Mouse (Mus musculus): ENCODE results near the gene Ralgapa2. TPM values are rescaled to one million over a fixed set of nuclear protein-coding genes. Genes with fewer than 3 reads are reported as not detected.

The Ralgapa2 gene
- total RNA-seq, 2 experiments from 2014 or later: 39.6 to 45.0 TPM

DNA sequence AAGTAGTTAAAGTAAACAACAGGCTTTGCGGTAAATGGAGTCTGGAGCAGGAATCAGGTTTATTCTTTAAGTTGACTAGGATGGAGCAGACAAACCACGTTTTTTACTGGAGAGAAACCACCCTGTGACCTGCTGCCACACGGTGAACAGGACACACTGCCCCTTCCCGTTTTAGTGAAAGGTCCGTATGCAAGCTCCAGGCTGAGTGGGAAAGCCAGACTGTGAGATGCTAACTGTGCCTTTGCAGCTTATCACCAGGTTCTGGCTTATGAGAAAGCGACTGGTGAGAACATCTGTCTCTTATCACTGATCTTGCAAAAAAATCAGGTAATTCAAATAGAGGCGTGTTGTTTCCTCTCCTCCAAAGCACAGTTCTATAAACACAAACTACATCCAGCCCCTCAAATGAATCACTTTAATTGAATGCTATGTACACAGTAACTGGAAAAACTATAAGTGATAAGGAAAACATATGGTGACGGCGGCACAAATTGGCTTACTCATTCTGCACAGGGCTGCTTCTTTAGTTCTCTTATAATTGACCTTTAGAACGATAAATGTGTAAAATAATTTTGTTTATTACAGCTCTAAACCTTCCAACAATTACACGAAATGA lies 146.7 kb downstream of the Ralgapa2 start:
- intact Hi-C loops (cut with DNase I): no loop called here
- no peak for DNase-seq

DNA sequence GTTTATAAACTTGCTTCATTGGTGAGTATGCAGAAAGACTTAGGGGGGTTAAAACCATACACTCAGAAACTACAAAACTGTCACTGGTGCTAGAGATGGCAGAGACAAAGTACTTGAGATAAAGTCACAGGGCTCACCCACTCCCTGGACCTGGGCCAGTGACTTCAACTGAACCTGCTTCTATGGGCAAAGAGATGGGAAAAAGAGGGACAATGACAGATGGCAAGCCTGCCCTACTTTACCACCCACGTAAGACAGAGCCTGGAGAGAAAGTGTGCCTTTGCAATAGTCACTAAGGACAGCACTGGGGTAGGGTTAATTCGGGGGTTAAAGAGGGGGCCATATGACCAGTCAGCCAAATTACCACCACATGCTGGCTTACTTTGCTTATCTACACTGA lies 148.7 kb downstream of the Ralgapa2 start:
- intact Hi-C loops (cut with DNase I): no loop called here
- DNase-seq: no peak

DNA sequence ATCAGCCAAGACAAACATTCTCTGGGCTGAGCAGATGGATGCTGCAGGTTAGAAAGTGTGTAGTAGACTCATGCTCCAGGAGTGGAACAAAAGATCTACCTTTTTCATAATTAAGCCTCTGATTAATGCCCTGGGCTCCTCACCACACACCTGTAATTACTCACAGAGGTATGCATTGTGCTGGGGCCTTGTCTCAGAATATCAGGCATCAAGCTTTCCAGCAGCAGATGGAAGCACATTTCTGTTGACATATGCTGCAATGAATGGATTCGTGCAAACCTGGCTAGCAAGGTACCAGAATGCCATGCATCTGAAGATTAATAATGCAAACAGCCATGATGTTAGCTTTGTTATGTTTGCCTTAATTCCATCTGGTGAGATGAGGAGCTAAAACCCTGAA lies 149.2 kb downstream of the Ralgapa2 start:
- no peak for DNase-seq
- intact Hi-C loops (cut with DNase I): no loop called here

DNA sequence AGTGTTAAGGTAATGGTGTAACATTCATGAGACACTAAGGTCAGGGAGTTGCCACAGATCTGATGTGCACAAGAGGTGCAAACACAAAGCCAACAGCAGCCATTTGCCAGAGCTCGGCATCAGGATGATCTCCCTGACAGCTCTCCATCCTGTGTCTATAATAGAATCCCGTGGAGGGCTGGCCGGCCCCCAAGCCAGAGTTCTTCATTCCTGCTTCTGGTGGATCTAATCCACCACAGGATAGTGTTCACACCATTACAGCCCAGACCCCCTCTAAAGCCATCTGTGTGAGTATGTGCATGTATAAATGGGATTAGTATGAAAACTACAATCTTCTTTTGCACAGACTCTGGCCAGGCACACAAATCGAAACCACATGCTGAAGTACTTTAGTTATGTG lies 150.2 kb downstream of the Ralgapa2 start:
- no peak for DNase-seq

DNA sequence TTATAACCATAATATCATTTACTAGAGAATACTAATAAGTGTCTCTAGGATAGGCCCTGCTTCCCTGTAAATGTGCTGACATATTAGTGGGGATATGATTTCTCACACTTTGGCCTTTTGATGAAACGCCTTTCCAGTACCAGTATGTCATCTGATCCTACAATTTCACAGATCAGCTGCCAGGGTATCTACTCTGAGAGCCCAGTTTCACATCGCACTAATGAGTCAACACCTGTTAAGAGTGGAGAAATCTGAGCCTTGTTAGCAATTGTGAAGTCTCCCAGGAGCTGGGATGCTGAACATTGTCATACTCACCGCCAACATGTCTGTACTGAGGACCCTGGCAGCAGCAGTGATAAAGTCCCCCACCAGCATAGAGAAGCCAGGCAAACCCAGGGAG lies 151.1 kb downstream of the Ralgapa2 start:
- intact Hi-C loops (cut with DNase I): no loop called here
- no peak for DNase-seq

More for the DNA sequence above, 150.2 kb downstream of the Ralgapa2 start:
- intact Hi-C loops (cut with DNase I): no loop called here

- intact Hi-C loops (cut with DNase I): no loop called here
- DNase-seq: no peak
Measured at GRCm38 (mm10) chr2:146359676-146360075, 152.5 kb downstream of the Ralgapa2 start.

GRCm38 (mm10) chr2:146356524-146356923 lies 155.6 kb downstream of the Ralgapa2 start:
- intact Hi-C loops (cut with DNase I): no loop called here
- no peak for DNase-seq

DNA sequence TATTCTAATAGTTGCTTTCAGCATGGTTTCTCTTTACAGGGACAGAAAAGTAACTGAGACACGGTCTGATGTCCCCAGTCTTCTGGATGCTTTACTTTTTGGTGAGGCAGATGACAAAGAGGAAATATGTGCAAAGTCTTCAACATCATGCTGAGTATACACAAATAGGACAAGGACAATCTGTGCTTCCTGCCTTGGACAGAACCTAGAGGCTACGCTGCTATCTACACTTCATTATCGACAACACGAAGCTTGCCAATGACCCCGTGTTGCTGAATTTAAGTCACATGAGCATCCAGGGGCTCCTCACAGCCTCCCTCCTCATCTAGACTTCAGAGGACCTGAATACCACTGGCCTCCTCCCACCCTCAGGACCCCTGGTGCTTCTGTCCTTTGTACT lies 161.9 kb downstream of the Ralgapa2 start:
- intact Hi-C loops (cut with DNase I): no loop called here
- DNase-seq: no peak

DNA sequence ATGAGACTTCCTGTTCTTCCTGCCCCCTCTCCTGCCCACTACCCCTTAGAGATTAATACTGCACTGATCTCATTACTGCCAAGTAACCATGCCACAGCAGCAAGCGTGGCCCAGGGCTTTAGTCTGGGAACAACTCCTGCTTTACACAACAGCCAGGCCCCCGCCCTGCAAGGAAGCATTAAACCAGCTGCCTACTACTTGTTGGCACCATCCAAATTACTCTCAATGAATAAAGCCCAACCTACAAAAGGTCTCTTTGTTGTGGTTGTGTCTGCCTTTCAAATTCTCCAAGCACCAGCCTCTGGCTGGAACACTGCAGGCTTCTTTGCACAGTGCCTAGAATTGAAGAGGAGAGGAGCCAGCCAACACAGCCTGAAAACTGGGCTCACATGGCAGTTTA lies 164.2 kb downstream of the Ralgapa2 start:
- no peak for DNase-seq
- intact Hi-C loops (cut with DNase I): no loop called here

DNA sequence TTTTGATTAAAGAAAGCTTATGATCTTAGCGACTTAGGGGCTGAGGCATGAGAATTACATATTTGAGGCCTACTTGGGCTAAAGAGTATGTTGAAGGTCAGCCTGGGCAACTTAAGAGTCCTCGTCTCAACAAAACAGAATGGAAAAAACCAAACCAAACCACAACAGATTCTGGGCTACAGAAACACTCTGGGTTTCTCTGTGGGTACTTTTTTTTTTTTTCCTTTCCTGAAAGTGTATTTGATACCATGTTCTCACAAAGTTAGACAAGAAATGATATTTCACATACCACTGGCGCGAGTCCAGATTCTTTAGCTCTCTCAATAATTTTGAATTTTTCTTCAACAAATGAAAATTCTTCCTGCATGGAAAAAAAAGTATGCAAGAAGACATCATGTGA lies 172.1 kb downstream of the Ralgapa2 start:
- DNase-seq: no peak
- intact Hi-C loops (cut with DNase I): no loop called here

DNA sequence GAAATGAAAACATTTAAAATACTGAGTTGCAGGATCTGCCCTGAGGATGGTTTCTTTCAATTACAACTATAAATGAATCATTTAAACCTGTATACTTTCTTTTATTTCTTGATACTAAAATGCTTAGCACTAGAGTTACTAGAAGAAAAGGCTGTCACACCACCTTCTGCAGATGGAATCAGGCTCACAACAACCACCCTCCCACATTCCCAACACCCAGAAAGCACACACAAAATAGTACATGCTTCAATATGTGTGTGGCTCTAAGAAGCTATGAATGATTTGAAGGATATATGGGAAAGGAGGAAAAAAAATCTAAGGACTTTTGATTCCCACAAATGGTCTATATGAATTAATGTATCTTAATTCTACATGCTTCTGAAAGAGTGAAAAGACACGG lies 174.6 kb downstream of the Ralgapa2 start:
- intact Hi-C loops (cut with DNase I): no loop called here
- DNase-seq: no peak

DNA sequence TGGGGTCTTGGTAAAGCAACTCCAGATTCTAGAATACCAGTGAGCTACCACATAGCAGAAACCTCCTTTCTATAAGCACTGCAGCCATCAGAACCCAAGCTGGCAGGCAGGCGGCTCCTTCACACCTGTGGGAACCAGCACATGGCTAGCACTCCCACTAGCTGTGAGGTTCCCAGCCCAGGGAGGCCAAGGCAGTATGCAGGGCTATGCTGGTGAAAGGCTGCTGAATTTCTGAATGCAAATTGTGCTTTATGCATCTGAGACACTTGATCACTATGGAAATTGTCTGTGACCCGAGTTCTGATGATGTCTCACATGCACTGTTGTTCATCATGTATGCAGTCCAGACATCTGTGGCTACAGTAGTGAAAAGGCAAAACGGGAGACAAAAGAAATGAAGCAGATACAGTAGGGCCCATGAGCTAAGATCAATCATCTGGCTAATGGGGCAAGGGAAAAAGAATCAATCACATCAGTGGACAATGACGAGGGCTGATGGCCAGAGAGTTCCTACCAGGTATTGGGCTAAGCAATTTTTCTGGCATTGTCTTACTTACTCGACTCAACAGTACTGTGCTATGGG lies 180.2 kb downstream of the Ralgapa2 start:
- no peak for DNase-seq
- intact Hi-C loops (cut with DNase I): no loop called here

DNA sequence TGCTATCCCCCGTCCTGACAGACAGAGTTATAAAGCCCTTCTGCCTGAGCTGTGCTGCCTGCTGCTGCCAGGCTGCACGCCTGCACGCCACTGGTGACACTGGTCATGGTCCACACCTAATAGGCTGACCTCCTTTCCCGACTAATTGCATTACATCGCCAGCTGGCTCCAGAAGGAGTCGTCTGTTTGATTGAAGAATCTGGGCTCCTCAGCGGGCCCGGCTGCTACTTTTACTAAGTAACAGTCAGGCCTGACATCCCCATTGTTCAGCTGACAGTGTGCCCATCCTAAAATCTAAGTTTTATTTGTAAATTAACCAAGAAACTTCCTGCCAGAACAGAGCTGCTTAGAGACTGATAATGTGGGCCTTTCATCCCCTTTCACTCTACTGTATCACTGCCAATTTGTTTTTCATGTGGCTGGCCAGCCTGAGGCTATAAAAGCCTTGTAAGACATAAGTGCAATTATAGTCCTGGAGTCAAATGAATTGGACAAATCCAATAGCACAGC lies 181.3 kb downstream of the Ralgapa2 start:
- peak; percentile 5 for DNase-seq

GRCm38 (mm10) chr2:146330101-146330500 lies 182.0 kb downstream of the Ralgapa2 start:
- intact Hi-C loops (cut with DNase I): no loop called here
- no peak for DNase-seq

More for the DNA sequence above, 181.3 kb downstream of the Ralgapa2 start:
- intact Hi-C loops (cut with DNase I): no loop called here

GRCm38 (mm10) chr2:146326654-146327053 lies 185.5 kb downstream of the Ralgapa2 start:
- intact Hi-C loops (cut with DNase I): no loop called here

DNA sequence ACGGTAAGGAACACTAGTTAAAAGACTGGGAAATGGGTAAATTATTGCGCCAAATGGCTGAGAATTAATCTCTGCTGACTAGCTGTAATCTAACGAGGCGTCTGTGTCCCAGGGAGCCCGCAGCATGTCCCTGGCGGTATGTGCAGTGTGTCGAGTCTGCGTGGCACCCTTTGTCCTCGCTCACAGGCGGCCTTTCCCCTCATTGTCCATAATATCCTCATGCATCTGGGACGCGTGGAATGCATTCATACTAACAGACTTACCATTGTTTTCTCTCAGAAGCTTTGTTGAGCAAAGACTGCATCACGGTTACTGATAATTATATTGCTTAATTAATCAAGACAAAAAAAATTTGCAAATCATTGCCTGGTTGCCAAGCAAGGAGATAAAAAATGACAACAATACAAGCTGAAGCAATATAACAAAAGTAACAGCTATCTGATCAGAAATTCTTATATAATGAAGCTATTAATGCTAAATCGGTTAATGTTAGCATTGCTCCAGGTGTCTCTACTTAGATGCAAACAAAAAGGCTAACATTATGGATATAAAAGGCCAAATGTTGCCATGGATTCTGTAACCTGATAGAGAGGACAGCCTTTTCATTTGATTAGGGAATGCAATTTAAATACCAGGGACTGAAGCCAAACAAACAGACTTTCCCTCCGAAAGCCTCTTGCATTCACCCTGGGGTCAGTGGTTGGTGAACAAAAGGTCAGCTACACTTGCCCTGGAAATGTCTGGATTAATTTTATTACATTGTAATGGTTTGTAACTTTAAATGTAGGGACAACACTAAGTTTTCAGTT lies 187.0 kb downstream of the Ralgapa2 start:
- intact Hi-C loops (cut with DNase I): no loop called here

More at GRCm38 (mm10) chr2:146326654-146327053, 185.5 kb downstream of the Ralgapa2 start:
- DNase-seq: no peak

DNA sequence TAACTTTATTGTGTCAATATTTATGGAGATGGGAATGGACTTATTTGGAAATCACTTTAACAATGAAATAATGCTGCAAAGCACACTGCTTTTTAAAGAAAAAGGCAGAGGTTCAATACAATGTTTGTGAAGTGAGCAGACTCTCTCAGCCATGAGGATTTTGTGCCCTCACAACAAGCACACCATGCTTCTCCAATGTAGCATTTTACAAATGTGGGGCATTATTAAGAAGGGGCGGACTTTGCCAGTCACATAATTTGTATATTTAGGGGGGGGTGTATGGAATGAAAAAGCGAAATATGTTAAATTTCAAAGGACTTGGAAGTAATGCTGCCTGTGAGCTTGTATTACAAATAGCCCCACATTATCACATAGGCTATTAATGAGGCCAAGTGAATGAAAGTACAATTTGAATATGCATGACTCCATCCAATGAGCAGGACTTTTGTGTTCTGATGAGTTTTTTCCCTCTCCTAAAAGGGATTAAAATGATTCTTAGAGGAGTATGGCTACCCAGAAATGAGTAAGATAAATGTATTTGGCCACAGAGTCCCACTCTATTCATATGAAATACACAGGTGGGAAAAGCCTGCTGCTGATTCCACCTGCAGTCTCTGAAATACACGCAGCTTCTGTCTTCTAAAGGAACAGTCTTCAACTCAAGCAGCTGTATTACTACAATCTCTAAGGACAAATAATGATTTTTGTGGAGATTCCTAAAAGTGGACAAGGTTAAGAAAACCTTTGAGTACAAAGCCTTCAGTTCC lies 187.8 kb downstream of the Ralgapa2 start:
- intact Hi-C loops (cut with DNase I): no loop called here
- no peak for DNase-seq

More for the DNA sequence above, 187.0 kb downstream of the Ralgapa2 start:
- DNase-seq: no peak

DNA sequence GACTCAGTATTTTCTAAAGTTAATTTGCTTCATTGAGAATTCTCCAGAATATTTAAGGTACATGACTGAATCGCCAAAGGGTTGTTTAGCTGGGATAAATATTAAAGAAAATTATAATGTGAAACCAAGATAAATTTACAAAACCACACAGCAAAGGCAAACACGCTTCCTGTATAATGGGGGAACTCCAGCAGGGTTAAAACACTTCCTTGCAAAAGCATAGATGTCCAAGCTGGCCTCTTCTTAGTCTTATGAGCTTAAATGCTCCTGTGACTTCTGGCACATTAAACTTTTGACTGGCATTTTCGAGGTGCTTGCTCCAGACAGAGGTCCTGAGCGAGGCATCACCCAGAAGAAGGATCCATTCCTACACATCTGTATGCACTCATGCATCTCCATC lies 188.6 kb downstream of the Ralgapa2 start:
- intact Hi-C loops (cut with DNase I): no loop called here

DNA sequence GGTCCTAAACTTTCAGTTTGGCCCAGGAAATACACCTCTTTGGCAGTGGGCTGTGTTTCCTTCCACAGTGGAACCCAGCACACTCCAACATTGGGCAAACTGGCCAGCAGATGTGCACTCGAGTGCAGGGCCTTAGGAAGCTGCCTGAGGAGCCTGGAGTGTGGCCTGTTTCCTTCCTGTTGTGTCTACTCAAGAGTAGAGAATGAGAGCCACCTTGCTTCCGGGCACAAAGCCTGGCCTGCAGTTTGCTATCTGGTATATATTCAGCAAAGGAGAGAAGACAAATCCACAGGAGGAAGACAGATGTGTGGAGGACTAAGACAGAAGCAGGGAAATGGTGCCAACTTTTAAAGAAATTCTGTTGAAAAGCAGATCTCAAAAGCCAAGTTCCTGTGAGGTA lies 189.4 kb downstream of the Ralgapa2 start:
- intact Hi-C loops (cut with DNase I): no loop called here
- no peak for DNase-seq

More for the DNA sequence above, 188.6 kb downstream of the Ralgapa2 start:
- no peak for DNase-seq

DNA sequence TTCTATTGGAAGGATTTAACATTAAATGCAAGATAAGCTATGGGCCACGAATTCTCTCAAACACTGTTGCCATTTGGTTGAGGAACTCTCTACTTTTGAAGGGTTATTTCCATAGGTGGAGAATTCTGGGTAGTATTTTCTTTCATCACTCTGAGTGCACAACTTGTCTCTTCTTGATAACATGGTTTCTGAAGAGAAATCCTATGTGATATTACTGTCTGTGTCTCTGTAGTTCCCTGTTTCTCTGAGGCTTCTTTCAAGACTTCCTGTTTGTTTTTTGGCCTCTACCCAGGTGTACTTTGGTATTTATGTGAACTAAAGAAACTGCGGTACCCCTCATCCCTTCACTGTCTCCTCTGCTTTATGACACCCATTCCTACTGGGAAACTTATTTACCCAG lies 190.1 kb downstream of the Ralgapa2 start:
- intact Hi-C loops (cut with DNase I): no loop called here
- DNase-seq: no peak

DNA sequence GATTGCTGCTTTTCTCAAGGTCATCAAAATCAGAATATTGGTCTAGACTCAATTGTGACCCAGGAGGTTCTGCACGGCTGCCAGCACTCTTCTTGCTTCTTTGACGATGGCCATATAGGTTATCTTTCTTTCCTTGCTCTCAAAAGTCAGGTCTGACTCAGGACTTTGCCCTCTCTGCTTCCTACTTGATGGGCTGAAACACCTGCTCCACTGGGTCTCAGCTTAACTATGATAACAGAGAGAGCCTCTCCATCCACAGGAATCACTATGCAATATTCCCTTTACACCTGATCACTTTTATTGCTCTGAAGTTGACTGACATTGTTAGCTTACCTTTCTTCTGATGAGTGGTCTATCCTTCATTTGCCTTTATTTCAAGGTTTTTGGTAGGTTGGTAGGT lies 191.5 kb downstream of the Ralgapa2 start:
- DNase-seq: no peak
- intact Hi-C loops (cut with DNase I): no loop called here

All from heart, postnatal 36 days (tissue).